Mouse (Mus musculus) monocyte, adult 2 months (primary cell): ENCODE results near the gene Aen.

Source experiments
- DNase-seq, 2 experiments: peaks; one replicate each; pipeline ENCODE4 v3.0.0; 2022; ENCODE audit warnings: low spot score in 2 of 2, low read depth in 1 of 2

Gene Aen

GRCm38 (mm10) chr7:78927266-78927665, 31.6 kb downstream of the Aen start:
- DNase-seq = no peak

- no peak for DNase-seq
These were observed 43.4 kb downstream of the Aen start for GRCm38 (mm10) chr7:78938957-78939602.

GRCm38 (mm10) chr7:78940971-78941370, 45.3 kb downstream of the Aen start:
- no peak for DNase-seq

- no peak for DNase-seq
These were observed 46.9 kb downstream of the Aen start for GRCm38 (mm10) chr7:78942544-78942943.

- DNase-seq = no peak
These were observed 58.4 kb downstream of the Aen start for GRCm38 (mm10) chr7:78953886-78954572.

- no peak for DNase-seq
These were observed 59.0 kb downstream of the Aen start for GRCm38 (mm10) chr7:78954619-78955018.

GRCm38 (mm10) chr7:78955086-78955485, 59.4 kb downstream of the Aen start:
- no peak for DNase-seq

- DNase-seq = no peak
These were observed 62.9 kb downstream of the Aen start for GRCm38 (mm10) chr7:78958499-78959073.
